Mouse (Mus musculus) CH12.LX (cell line): Measurements from ENCODE around the gene Mospd3. TPM values are rescaled to one million over a fixed set of nuclear protein-coding genes. Genes with fewer than 3 reads are reported as not detected.

Source experiments
- DNase-seq: peaks from one replicate; pipeline ENCODE4 v3.0.0-alpha.2; 2013; ENCODE audit errors: extremely low read depth
- H3K27ac ChIP-seq: 2 replicates; pipeline ENCODE4 v1.5.1; 2012; ENCODE audit warnings: low read depth, mild to moderate bottlenecking, control low read depth, moderate library complexity; ENCODE audit not compliant: insufficient read depth
- H3K27me3 ChIP-seq: replicated peaks from 2 replicates; pipeline ENCODE3; 2012; ENCODE audit warnings: inconsistent platforms
- H3K36me3 ChIP-seq, 2 experiments: replicated peaks in 1 of 2; 2 replicates each; pipeline versions ENCODE3 to v1.6.1; 2012; ENCODE audit warnings: inconsistent platforms in 1 of 2, low read length in 1 of 2, mild to moderate bottlenecking in 1 of 2, mixed read lengths in 1 of 2, moderate library complexity in 1 of 2; ENCODE audit not compliant: control insufficient read depth in 1 of 2, insufficient read depth in 1 of 2
- H3K4me1 ChIP-seq, 2 experiments: 2 replicates each; pipeline ENCODE4 v1.6.1; 2012; ENCODE audit warnings: inconsistent platforms in 1 of 2, moderate library complexity in 1 of 2; ENCODE audit not compliant: insufficient read depth in 2 of 2, control insufficient read depth in 1 of 2
- H3K4me2 ChIP-seq: 2 replicates; pipeline ENCODE4 v1.6.1; 2012; ENCODE audit warnings: low read depth, mild to moderate bottlenecking, control low read depth; ENCODE audit not compliant: poor library complexity, insufficient read depth, severe bottlenecking
- H3K4me3 ChIP-seq, 3 experiments: fragments of 150-350 bp in 1 of 3; sonication (generic) in 1 of 3; replicated peaks in 1 of 3; 2 replicates each; pipeline versions ENCODE3 to v1.5.1; 2011 to 2012; ENCODE audit warnings: low read depth in 2 of 3, low read length in 2 of 3, mild to moderate bottlenecking in 2 of 3, moderate library complexity in 2 of 3, control low read depth in 1 of 3, improper control_type of control experiment in 1 of 3, inconsistent platforms in 1 of 3, mixed read lengths in 1 of 3; ENCODE audit not compliant: poor library complexity in 1 of 3
- H3K79me2 ChIP-seq: replicated peaks from 2 replicates; pipeline ENCODE4 v1.6.1; 2012; ENCODE audit warnings: mild to moderate bottlenecking, moderate library complexity; ENCODE audit not compliant: control insufficient read depth, poor library complexity, insufficient read depth, severe bottlenecking; ENCODE audit errors: extremely low read depth
- H3K9ac ChIP-seq: 2 replicates; pipeline ENCODE4 v1.6.1; 2012; ENCODE audit warnings: low read depth, mild to moderate bottlenecking, control low read depth, moderate library complexity; ENCODE audit not compliant: insufficient read depth
- H3K9me3 ChIP-seq: replicated peaks from 2 replicates; pipeline ENCODE3; 2012; ENCODE audit warnings: low read length, inconsistent platforms, mixed read lengths
- CHD1 ChIP-seq: IDR thresholded peaks from 2 replicates; pipeline ENCODE4 v1.6.1; 2012; ENCODE audit warnings: low read depth, low read length, improper control_type of control experiment, inconsistent platforms
- ELF1 ChIP-seq: IDR thresholded peaks from 2 replicates; pipeline ENCODE4 v1.6.1; 2014; ENCODE audit warnings: low read depth, mild to moderate bottlenecking, inconsistent platforms, low read length, improper control_type of control experiment
- EP300 ChIP-seq: IDR thresholded peaks from 2 replicates; pipeline ENCODE4 v1.6.1; 2011; ENCODE audit warnings: low read length, improper control_type of control experiment
- IRF4 ChIP-seq: IDR thresholded peaks from 2 replicates; pipeline ENCODE4 v1.6.1; 2014; ENCODE audit warnings: low read depth, mild to moderate bottlenecking, inconsistent platforms, low read length, improper control_type of control experiment
- JUND ChIP-seq: conservative IDR thresholded peaks from 2 replicates; pipeline ENCODE4 v1.6.1; 2011; ENCODE audit warnings: low read depth, low read length, improper control_type of control experiment
- MAX ChIP-seq: IDR thresholded peaks from 2 replicates; pipeline ENCODE4 v1.6.1; 2011; ENCODE audit warnings: low read length, improper control_type of control experiment
- MAZ ChIP-seq: IDR thresholded peaks from 2 replicates; pipeline ENCODE4 v1.6.1; 2012; ENCODE audit warnings: low read depth, mild to moderate bottlenecking, inconsistent platforms, low read length, improper control_type of control experiment, moderate library complexity
- NELFE ChIP-seq: IDR thresholded peaks from 2 replicates; pipeline ENCODE4 v1.6.1; 2011; ENCODE audit warnings: low read depth, low read length, improper control_type of control experiment
- NRF1 ChIP-seq: IDR thresholded peaks from 2 replicates; pipeline ENCODE4 v1.6.1; 2014; ENCODE audit warnings: low read depth, mild to moderate bottlenecking, inconsistent platforms, low read length, improper control_type of control experiment, moderate library complexity
- PAX5 ChIP-seq: IDR thresholded peaks from 2 replicates; pipeline ENCODE4 v1.6.1; 2012; ENCODE audit warnings: low read length, inconsistent platforms, mixed read lengths
- POLR2A ChIP-seq: IDR thresholded peaks from 2 replicates; pipeline ENCODE4 v1.6.1; 2011; ENCODE audit warnings: low read depth, mild to moderate bottlenecking, improper control_type of control experiment, low read length
- POLR2AphosphoS2 ChIP-seq: IDR thresholded peaks from 2 replicates; pipeline ENCODE4 v1.6.1; 2011; ENCODE audit warnings: low read depth, low read length, improper control_type of control experiment
- RCOR1 ChIP-seq: conservative IDR thresholded peaks from 2 replicates; pipeline ENCODE4 v1.6.1; 2012; ENCODE audit warnings: low read depth, mild to moderate bottlenecking, inconsistent platforms, low read length, improper control_type of control experiment
- SIN3A ChIP-seq: IDR thresholded peaks from 2 replicates; pipeline ENCODE4 v1.6.1; 2012; ENCODE audit warnings: low read length, improper control_type of control experiment, inconsistent platforms
- SMC3 ChIP-seq: IDR thresholded peaks from 2 replicates; pipeline ENCODE4 v1.6.1; 2011; ENCODE audit warnings: low read depth, low read length, improper control_type of control experiment
- TCF12 ChIP-seq: IDR thresholded peaks from 2 replicates; pipeline ENCODE4 v1.6.1; 2014; ENCODE audit warnings: low read depth, mild to moderate bottlenecking, inconsistent platforms, low read length, improper control_type of control experiment
- USF2 ChIP-seq: conservative IDR thresholded peaks from 2 replicates; pipeline ENCODE4 v1.6.1; 2011; ENCODE audit warnings: low read depth, low read length, improper control_type of control experiment
- ZC3H11A ChIP-seq: IDR thresholded peaks from 2 replicates; pipeline ENCODE4 v1.6.1; 2012; ENCODE audit warnings: low read depth, mild to moderate bottlenecking, inconsistent platforms, low read length, improper control_type of control experiment
- ZKSCAN1 ChIP-seq: IDR thresholded peaks from 2 replicates; pipeline ENCODE4 v1.6.1; 2012; ENCODE audit warnings: low read depth, inconsistent platforms, low read length, improper control_type of control experiment, borderline replicate concordance
- dilution Hi-C: fragments of 300-500 bp; cut with MboI; formaldehyde crosslinking; loops from 2 replicates; pipeline ENCODE4 v1.14.3; 2020; ENCODE audit warnings: low sequenced_read_pairs; ENCODE audit not compliant: extremely low pct_unique_long_range_greater_than_20kb, extremely low pct_ligation_motif_present
- in situ Hi-C: fragments of 300-500 bp; cut with MboI; formaldehyde crosslinking; loops from 3 replicates; pipeline ENCODE4 v1.14.3; 2019; ENCODE audit warnings: low sequenced_read_pairs, low pct_ligation_motif_present, low pct_unique_long_range_greater_than_20kb, mixed read lengths
- polyA plus RNA-seq: library from polyadenylated mRNA; unstranded; fragments of >175 nt; gene quantifications from 2 replicates; pipeline ENCODE4 v1.2.1, GENCODE M21; 2012; ENCODE audit warnings: low read depth; ENCODE audit not compliant: insufficient read length
- total RNA-seq, 2 experiments: library from RNA; depleted of rRNA; stranded (reverse); fragments of 300-350 nt in 1 of 2; fragments of >200 nt in 1 of 2; gene quantifications; 2 replicates each; pipeline ENCODE4 v1.2.3; 2012 to 2014

Gene Mospd3
- total and polyA plus RNA-seq, 3 experiments = 1.5 to 23.7 (median 4.2) TPM

- DNase-seq = no peak
- Histone ChIP-seq H3K36me3 (no peaks in the 10 kb centered on the region), H3K27ac (no peak overlapping the region), H3K4me1 (peaks cover 2 to 26% of the 10 kb centered on the region in 2 experiments), H3K9me3 (no peaks in the 10 kb centered on the region), H3K79me2 (no peaks in the 10 kb centered on the region), H3K4me2 (peak overlapping the region; percentile 70; the same call in 1 of the 2 replicates), H3K27me3 (peaks cover 10% of the 10 kb centered on the region), H3K4me3 (no peak overlapping the region), H3K9ac (no peak overlapping the region)
- no peak for TF ChIP-seq RCOR1
- no peak for TF ChIP-seq IRF4
- TF ChIP-seq ELF1 = no peak
- no peak for TF ChIP-seq TCF12
- no peak for TF ChIP-seq MAX
- TF ChIP-seq MAZ = no peak
- TF ChIP-seq ZC3H11A = no peak
- TF ChIP-seq NRF1 = no peak
- no peak for TF ChIP-seq SIN3A
- no peak for TF ChIP-seq NELFE
- no peak for TF ChIP-seq EP300
- TF ChIP-seq PAX5 = no peak
- TF ChIP-seq USF2 = no peak
- no peak for TF ChIP-seq CHD1
- TF ChIP-seq ZKSCAN1 = no peak
- TF ChIP-seq JUND = no peak
- no peak for TF ChIP-seq SMC3
- no peak for TF ChIP-seq POLR2AphosphoS2
- dilution Hi-C loops (no loop called here), in situ Hi-C loops (no loop called here)
Measured at GRCm38 (mm10) chr5:137570181-137570580, 30.7 kb downstream of the Mospd3 start.

- Histone ChIP-seq H3K36me3 (no peaks in the 10 kb centered on the region), H3K9ac (no peak within 1 kb of the TSS), H3K4me3 (peak within 1 kb of the TSS; percentile 1 to 45 (median 29)), H3K27me3 (peaks cover 10% of the 10 kb centered on the region), H3K27ac (no peak within 1 kb of the TSS), H3K4me1 (peaks cover 2 to 26% of the 10 kb centered on the region in 2 experiments), H3K4me2 (peak within 1 kb of the TSS; percentile 70), H3K9me3 (no peaks in the 10 kb centered on the region), H3K79me2 (no peaks in the 10 kb centered on the region)
- peak; percentile 80 for DNase-seq
- dilution Hi-C loops (no loop called here), in situ Hi-C loops (loop anchor here (5.0 kb wide), 1 partner anchor 37 kb away; the partner anchor contains the start of genes Epo and Gnb2)
- TF ChIP-seq POLR2A (peak; percentile 49), TCF12 (peak; percentile 17; the same call in 1 of the 2 replicates), SMC3 (no peak), MAX (0 out of 2 replicates have a peak, but pooled peaks have one; percentile 44), NELFE (0 out of 2 replicates have a peak, but pooled peaks have one; percentile 44)
Measured at GRCm38 (mm10) chr5:137569665-137570064, 31.2 kb downstream of the Mospd3 start, which contains the start of gene Tfr2. Gene Tfr2, plus strand, starts transcription at chr5:137569840.
